Mouse (Mus musculus) hindbrain, embryonic 11.5 days (tissue): ENCODE results near the gene Tlx2. TPM values are rescaled to one million over a fixed set of nuclear protein-coding genes. Genes with fewer than 3 reads are reported as not detected.

ENCODE experiments used
- ATAC-seq: fragments of 200-750 bp; cut with Nextera tagmentation; 2 replicates; pipeline ENCODE4 v1.8.0; 2017; ENCODE audit warnings: mild to moderate bottlenecking, moderate TSS enrichment, moderate library complexity; ENCODE audit not compliant: low FRiP score
- DNase-seq: peaks from one replicate; pipeline ENCODE4 v3.0.0-alpha.2; 2015; ENCODE audit warnings: low spot score
- H3K27ac ChIP-seq: fragments of 300-500 bp; sonication (generic); 2 replicates; pipeline ENCODE4 v1.5.1; 2014; ENCODE audit warnings: mild to moderate bottlenecking, low read depth, low read length
- H3K27me3 ChIP-seq: fragments of 300-500 bp; sonication (generic); 2 replicates; pipeline ENCODE4 v1.6.1; 2014; ENCODE audit warnings: mild to moderate bottlenecking, low read length, moderate library complexity, mixed read lengths; ENCODE audit not compliant: control insufficient read depth, insufficient read depth
- H3K36me3 ChIP-seq: fragments of 300-500 bp; sonication (generic); 2 replicates; pipeline ENCODE4 v1.6.1; 2014; ENCODE audit warnings: mild to moderate bottlenecking, low read length, moderate library complexity, mixed read lengths; ENCODE audit not compliant: control insufficient read depth, insufficient read depth
- H3K4me1 ChIP-seq: fragments of 300-500 bp; sonication (generic); replicated peaks from 2 replicates; pipeline ENCODE4 v1.6.1; 2014; ENCODE audit warnings: low read length, mixed read lengths; ENCODE audit not compliant: control insufficient read depth, insufficient read depth
- H3K4me2 ChIP-seq: fragments of 300-500 bp; sonication (generic); replicated peaks from 2 replicates; pipeline ENCODE4 v1.6.1; 2014; ENCODE audit warnings: mild to moderate bottlenecking, low read depth, low read length
- H3K4me3 ChIP-seq: fragments of 300-500 bp; sonication (generic); 2 replicates; pipeline ENCODE4 v1.5.1; 2014; ENCODE audit warnings: low read depth, low read length
- H3K9ac ChIP-seq: fragments of 300-500 bp; sonication (generic); 2 replicates; pipeline ENCODE4 v1.6.1; 2014; ENCODE audit warnings: low read depth, low read length
- H3K9me3 ChIP-seq: fragments of 300-500 bp; sonication (generic); 2 replicates; pipeline ENCODE4 v1.6.1; 2016; ENCODE audit warnings: low read length; ENCODE audit not compliant: control insufficient read depth
- WGBS: fragments of 180-500 bp; shearing (Covaris S2); extraction: QIAGEN DNeasy Blood & Tissue Kit; methylation state at CpG from one replicate; pipeline ENCODE4 v1.1.7; 2014; 5-methylcytosine and 5-hydroxymethylcytosine counted together
- polyA plus RNA-seq: library from polyadenylated mRNA; unstranded; fragments of >200 nt; fragmentation: Nextera tagmentation; extraction: Ambion mirVana; gene quantifications from 2 replicates; pipeline ENCODE4 v1.2.1, GENCODE M21; 2014

Gene Tlx2
- polyA plus RNA-seq, 1 experiment from 2014 or later, result 5.2 TPM

DNA sequence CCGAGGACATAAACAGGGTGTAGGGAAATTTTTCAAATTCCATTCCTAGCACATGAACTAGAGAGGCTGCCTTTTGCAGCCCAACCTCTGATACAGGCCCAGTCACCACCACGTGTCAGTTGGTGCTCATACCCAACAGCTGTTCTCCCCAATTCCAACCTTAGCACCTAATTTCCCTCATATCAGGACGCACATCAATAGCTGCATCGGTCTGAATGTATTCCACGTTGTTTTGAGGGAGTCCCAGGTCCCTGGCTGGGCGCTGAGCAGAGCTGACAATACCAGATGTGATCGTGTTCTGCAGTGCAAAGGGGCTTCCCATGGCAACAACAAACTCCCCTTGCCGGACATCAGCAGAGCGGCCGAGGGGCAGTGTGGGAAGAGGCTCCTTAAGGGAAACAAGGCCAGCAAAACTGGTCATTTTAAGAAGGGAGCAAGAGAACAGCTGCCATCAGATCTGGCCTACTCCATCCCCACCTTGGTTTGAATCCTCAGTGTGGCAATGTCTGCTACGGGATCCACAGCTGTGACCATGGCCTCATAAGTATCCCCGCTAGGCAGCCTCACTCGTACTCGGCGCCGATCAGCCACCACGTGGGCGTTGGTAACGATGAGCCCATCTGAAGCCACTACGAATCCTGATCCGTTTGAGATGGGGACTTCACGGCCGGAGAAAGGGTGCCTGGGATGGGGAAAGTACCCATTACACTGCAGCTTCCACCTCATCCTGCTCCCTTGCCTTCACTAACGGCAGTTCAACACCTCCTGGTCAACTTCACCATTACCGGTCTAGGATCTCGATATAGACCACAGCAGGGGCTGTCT, 16.7 kb downstream of the Tlx2 start:
- Histone ChIP-seq H3K4me3 (peak overlapping the region; percentile 100), H3K9me3 (no peaks in the 10 kb centered on the region)
- peak; percentile 14; the same call in 1 of the 2 replicates for ATAC-seq

DNA sequence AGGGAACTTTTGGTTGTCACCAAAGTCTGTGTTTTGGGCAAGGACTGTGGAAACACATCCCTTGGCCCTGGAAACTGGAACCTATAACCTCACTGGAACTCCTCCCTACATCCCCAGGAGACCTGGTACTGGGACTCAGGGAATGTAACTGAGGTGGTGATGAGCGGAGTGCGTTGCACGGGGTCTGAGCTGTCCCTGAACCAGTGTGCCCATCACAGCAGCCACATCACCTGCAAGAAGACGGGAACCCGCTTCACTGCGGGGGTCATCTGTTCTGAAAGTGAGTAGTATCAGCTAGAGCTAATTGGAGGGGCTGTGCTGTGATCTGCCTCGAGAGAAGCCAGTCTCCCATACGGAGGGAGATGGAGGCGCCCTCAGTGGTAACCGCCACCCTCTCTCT, 20.7 kb downstream of the Tlx2 start:
- Histone ChIP-seq H3K27ac (no peak overlapping the region), H3K36me3 (no peaks in the 10 kb centered on the region), H3K4me1 (peaks cover 6% of the 10 kb centered on the region; the same call in 1 of the 2 replicates), H3K4me2 (no peak overlapping the region), H3K9ac (no peak overlapping the region), H3K9me3 (no peaks in the 10 kb centered on the region), H3K4me3 (no peak overlapping the region), H3K27me3 (no peaks in the 10 kb centered on the region)
- ATAC-seq (no peak), DNase-seq (no peak)
- WGBS, result 69% methylated on average over 10 of the region's 10 CpGs

More for the DNA sequence above, 16.7 kb downstream of the Tlx2 start:
- Histone ChIP-seq H3K9ac (peak overlapping the region; percentile 91), H3K27ac (peak overlapping the region; percentile 88), H3K4me1 (peaks cover 14% of the 10 kb centered on the region; the same call in 1 of the 2 replicates), H3K36me3 (no peaks in the 10 kb centered on the region), H3K27me3 (no peaks in the 10 kb centered on the region), H3K4me2 (peak overlapping the region; percentile 87)
- WGBS, result 2% methylated on average over 26 of the region's 26 CpGs
- DNase-seq, result peak; percentile 59

DNA sequence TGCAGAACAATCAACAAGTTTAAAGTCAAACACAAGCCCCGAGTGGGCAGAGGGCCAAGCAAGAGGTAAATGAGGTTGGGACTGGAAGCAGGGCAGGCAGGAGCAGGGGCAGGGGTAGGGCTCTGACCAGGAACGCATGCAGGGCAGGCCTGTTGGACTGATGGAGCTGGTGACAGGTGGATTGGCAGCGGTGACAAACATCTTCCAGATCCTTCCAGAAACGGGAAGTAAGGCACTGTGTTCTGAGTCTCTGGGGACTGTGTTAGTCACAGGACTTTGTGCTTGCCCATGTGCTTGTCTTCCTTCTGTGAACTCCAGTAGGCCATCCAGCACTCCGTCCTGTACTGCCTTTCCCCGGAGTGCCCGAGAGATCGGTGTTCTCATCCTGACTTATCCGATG, 25.4 kb downstream of the Tlx2 start:
- H3K9ac ChIP-seq, result no peak overlapping the region
- H3K4me2 ChIP-seq, result no peak overlapping the region
- no peak overlapping the region for H3K4me3 ChIP-seq
- H3K4me1 ChIP-seq, result no peaks in the 10 kb centered on the region
- ATAC-seq, result no peak
- no peaks in the 10 kb centered on the region for H3K27me3 ChIP-seq
- no peaks in the 10 kb centered on the region for H3K36me3 ChIP-seq
- H3K27ac ChIP-seq, result no peak overlapping the region
- no peaks in the 10 kb centered on the region for H3K9me3 ChIP-seq
- no peak for DNase-seq
- 63% methylated on average over 9 of the region's 9 CpGs for WGBS

DNA sequence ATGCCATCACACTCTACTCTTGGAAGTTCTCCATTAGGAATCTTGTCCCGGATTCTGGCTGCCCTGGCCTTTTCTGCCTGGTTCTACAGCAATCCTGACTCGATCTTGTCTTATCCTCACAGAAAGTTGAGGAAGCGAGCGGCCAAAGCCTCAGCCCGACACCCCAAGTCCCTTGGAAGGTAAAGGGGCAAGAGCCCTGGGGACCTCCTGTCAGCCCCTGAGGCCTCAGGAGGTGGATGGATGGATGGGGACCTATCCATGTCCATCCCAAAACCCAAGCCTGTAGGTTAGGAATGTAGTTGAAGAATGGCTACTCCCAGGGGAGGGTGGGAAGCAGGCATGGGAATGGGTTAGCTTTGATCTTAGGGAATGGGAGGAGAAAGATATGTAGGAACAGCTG, 26.1 kb downstream of the Tlx2 start:
- H3K9me3 ChIP-seq, result no peaks in the 10 kb centered on the region
- H3K9ac ChIP-seq, result no peak overlapping the region
- H3K27me3 ChIP-seq, result no peaks in the 10 kb centered on the region
- no peaks in the 10 kb centered on the region for H3K36me3 ChIP-seq
- 91% methylated on average over 5 of the region's 5 CpGs for WGBS
- H3K4me2 ChIP-seq, result no peak overlapping the region
- no peak overlapping the region for H3K27ac ChIP-seq
- ATAC-seq (no peak), DNase-seq (no peak)
- H3K4me3 ChIP-seq, result no peak overlapping the region
- H3K4me1 ChIP-seq, result no peaks in the 10 kb centered on the region

DNA sequence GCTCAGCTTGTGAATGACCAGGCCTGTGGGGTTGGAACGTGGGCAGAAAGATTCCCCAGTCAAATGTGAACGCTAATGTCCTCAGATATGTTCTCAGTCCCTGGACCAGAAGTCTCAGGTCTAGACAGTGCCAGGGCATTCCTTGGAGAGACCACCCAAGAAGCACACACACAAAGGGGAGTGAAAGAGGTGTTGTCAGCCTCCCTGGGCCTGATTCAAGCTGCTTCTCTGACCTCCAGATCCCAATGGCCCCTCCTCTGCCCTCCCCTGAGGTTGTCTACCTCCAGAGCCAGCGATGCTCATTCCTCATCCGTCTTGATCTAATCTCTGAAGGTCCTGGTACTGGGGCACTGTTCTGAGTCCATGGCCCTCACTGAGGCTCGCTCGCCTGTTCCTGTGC, 26.5 kb downstream of the Tlx2 start:
- ATAC-seq, result no peak
- Histone ChIP-seq H3K27me3 (no peaks in the 10 kb centered on the region), H3K9me3 (no peaks in the 10 kb centered on the region), H3K36me3 (no peaks in the 10 kb centered on the region), H3K4me3 (no peak overlapping the region), H3K9ac (no peak overlapping the region), H3K4me1 (peaks cover 3% of the 10 kb centered on the region; the same call in 1 of the 2 replicates), H3K27ac (no peak overlapping the region), H3K4me2 (no peak overlapping the region)
- 67% methylated on average over 6 of the region's 6 CpGs for WGBS
- no peak for DNase-seq

DNA sequence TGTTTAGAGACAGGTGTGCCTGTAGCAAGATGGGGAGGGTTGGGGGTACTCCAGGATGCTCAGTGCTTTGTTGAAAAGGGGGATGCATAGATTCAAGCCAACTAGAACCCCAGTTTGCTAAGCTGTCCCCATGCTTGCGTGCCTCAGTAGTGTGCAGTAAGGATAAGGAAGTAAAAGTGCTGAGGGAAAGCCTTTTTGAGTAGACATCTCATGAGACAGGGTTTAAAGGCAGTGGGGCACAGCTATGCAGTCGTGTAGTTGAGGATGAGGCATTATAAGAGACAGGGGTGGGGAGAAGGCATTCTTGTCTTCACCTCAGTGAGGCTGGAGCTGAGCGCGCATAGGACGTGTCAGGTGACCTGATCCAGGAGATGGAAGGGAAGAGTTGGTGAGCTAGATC, 29.5 kb downstream of the Tlx2 start:
- H3K9me3 ChIP-seq, result no peaks in the 10 kb centered on the region
- no peak overlapping the region for H3K27ac ChIP-seq
- H3K4me2 ChIP-seq, result no peak overlapping the region
- peaks cover 5% of the 10 kb centered on the region for H3K4me1 ChIP-seq
- H3K4me3 ChIP-seq, result no peak overlapping the region
- ATAC-seq, result no peak
- DNase-seq, result no peak
- H3K36me3 ChIP-seq, result no peaks in the 10 kb centered on the region
- no peak overlapping the region for H3K9ac ChIP-seq
- WGBS, result 78% methylated on average over 5 of the region's 5 CpGs
- H3K27me3 ChIP-seq, result no peaks in the 10 kb centered on the region

DNA sequence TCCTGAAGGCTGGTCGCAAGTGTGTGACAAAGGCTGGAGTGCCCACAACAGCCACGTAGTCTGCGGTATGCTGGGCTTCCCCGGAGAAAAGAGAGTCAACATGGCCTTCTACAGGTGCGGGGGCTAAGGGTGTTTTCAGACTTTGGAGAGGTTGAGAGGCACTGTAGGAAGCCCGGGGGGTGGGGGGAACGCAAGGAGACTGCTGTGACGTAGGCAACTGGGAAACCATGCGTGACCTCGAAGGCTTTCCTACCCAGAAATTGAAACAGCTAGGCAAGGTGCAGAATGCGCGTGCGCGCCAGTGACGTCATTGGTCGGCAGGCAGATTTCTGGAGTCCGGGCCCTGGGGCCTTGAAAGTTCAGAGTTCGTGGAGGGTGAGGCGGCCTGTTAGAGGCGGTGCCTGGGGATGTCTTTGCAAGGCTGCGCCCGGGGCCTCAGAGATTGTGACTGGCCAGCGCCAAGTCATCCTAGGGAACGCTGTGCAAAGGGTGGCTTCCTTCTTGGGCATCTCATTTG, 31.5 kb downstream of the Tlx2 start:
- H3K27ac ChIP-seq, result no peak overlapping the region
- DNase-seq (peak; percentile 92), ATAC-seq (peak; percentile 62)
- H3K27me3 ChIP-seq, result 0 out of 2 replicates have a peak, but pooled peaks cover 5% of the 10 kb centered on the region
- H3K9me3 ChIP-seq, result no peaks in the 10 kb centered on the region
- H3K4me1 ChIP-seq, result peaks cover 6% of the 10 kb centered on the region
- peak overlapping the region; percentile 40 for H3K9ac ChIP-seq
- 9% methylated on average over 24 of the region's 24 CpGs for WGBS
- H3K36me3 ChIP-seq, result no peaks in the 10 kb centered on the region
- peak overlapping the region; percentile 7; the same call in 1 of the 2 replicates for H3K4me3 ChIP-seq
- peak overlapping the region; percentile 53 for H3K4me2 ChIP-seq

DNA sequence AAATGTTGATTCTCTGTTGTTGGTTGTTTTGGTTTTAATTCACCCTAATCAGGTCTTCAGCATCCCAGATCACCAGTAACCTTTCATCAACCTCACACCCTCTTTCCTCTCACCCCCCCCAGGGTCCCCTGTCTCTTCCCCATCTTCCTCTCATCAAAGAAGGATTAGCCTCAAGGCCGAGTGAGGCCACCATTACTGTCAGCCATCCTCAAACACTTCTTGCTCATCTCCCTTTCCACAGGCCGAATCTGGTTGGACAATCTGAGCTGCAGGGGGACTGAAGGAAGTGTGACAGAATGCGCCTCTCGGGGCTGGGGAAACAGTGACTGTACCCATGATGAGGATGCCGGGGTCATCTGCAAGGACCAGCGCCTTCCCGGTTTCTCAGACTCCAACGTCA, 32.9 kb downstream of the Tlx2 start:
- Histone ChIP-seq H3K27me3 (peaks cover 13% of the 10 kb centered on the region), H3K36me3 (no peaks in the 10 kb centered on the region), H3K27ac (no peak overlapping the region), H3K4me3 (no peak overlapping the region), H3K4me2 (no peak overlapping the region), H3K9me3 (no peaks in the 10 kb centered on the region), H3K9ac (no peak overlapping the region), H3K4me1 (peaks cover 8% of the 10 kb centered on the region)
- no peak for DNase-seq
- ATAC-seq, result no peak
- WGBS, result 82% methylated on average over 8 of the region's 8 CpGs
